Mouse (Mus musculus) cerebellum, adult (tissue): ENCODE results near the gene Vmn2r62.
"Not testable (repeated sequence)": the region's sequence is repeated elsewhere in the genome, so short reads cannot be mapped to it uniquely, and the experiment has no call there.

Experiments used
- ATAC-seq: cut with Nextera tagmentation; 2 replicates; pipeline ENCODE4 v1.9.2; 2017; ENCODE audit warnings: mild to moderate bottlenecking, moderate library complexity, mixed read lengths; ENCODE audit not compliant: insufficient number of reproducible peaks, low FRiP score, low TSS enrichment

Vmn2r62 gene

GRCm38 (mm10) chr7:42793425-42793824 lies at the start of gene Vmn2r62:
TSS of gene Vmn2r62 (minus strand) at chr7:42793525.
- not testable (repeated sequence) for ATAC-seq

- ATAC-seq = not testable (repeated sequence)
Measured at GRCm38 (mm10) chr7:42838366-42838765, 45.0 kb upstream of the Vmn2r62 start.

- no peak for ATAC-seq
Measured at GRCm38 (mm10) chr7:42832221-42832620, 38.9 kb upstream of the Vmn2r62 start.

- no peak for ATAC-seq
Measured at GRCm38 (mm10) chr7:42749836-42750235, 43.5 kb downstream of the Vmn2r62 start.

GRCm38 (mm10) chr7:42738536-42739210 lies 54.7 kb downstream of the Vmn2r62 start:
- ATAC-seq = no peak

- ATAC-seq = not testable (repeated sequence)
Measured at GRCm38 (mm10) chr7:42726917-42727316, 66.4 kb downstream of the Vmn2r62 start, which contains the start of gene Gm17067. TSS of gene Gm17067 (minus strand) at chr7:42727017.
